Mouse (Mus musculus): ENCODE data around the gene Emc1.

Emc1 gene

DNA sequence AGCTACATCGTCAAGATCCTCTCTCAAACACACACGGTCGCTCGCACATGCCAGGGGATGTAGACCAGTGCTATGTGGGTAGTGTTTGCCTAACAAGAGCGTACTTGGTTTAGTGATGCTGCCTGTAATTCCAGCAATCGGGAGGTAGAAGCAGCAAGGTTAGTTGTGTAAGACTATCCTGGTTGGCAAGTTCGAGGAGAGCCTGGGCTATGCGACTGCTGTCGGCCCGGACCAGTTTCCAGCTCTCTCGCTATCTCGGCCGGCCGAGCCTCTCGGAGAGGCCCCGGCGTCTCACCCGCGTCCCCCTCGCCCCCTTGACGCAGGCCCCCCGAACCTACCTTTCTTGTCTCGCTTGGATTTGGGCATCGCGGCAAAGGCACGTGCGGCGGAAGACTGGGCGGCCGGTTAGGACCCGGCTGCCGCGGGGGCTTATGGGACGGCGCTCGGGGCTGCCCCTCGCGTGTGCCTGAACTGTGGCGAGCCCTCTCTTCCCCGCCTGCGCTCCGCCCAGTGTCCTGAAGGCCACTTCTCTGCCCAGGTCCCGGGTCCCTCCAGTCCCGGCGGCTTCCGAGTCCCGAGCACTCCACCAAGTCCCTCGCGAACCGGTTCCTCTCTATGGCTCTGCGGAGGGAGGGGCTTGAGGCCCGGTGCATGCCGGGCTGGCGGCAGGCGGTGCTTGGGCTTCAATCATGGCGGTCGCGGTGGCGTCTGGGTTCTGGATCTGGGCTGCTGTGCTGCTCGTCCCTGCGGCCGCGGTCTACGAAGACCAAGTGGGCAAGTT, at the start of gene Emc1, which contains the start of the genes Mrto4 and Ubr4:
Gene Emc1, plus strand, starts transcription at position 657 of the 781 bp plus-strand sequence.
Gene Mrto4, minus strand, starts transcription at position 646 of the 781 bp plus-strand sequence.
Gene Ubr4, plus strand, starts transcription at position 679 of the 781 bp plus-strand sequence.
- DNase-seq (ENCODE audit: low read depth), result peak; percentile 83

DNA sequence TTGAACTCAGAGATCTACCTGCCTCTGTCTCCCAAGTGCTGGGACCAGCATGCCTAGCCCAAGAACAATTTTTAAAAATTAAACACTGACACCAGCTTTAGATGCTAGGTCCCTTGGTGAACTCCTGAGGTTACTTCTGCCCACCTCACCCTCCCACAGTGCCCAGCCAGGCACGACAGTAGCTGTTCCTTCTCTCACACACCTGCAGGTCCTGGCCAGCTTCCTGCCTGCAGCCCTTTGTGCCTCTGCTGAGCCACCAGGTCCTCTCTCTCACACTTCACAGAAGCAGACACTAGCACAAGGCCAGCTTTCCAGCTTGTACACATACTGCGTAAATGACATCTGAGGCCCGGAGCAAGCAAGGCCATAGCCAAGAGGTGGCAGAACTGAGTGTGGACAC, 46.9 kb upstream of the Emc1 start:
- DNase-seq (ENCODE audit: low read depth), result no peak

DNA sequence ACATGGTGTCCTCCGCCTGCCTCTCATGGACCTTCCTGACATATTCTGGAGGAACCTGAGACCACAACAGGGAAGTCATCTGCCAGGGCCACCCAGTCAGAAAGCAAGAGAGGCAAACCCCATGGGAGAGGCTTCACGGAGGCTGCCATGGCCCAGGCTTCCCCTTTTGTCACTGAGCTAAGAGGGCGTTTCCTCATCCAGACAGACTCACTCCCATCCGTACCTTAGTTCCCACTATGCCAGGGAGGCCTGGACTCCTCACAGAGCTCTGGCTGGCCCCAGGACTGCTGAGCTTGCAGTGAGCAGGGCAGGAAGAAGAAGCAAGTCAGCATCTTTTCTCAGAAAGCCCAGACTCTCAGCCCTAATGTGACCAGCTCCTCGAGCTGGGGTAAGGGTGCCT, 44.5 kb upstream of the Emc1 start:
- no peak for DNase-seq (ENCODE audit: low read depth)

DNA sequence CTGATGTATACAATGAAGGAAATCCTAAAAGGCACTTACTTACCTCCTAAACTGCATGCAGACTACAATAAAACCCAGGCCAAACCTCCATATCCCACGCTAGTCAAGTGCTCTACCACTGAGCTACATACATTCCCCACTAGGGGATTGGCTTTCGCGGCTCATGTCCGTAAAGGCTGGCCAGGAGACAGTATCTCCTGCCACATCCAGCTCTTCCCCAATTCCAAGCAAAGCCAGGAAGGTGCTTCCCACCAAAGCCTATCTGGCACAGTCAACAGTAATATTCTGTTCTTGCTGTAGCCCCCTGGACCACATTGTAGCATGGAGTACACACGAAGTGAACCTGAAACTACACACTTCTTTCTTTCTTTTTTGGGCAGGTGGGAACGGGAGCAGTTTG, 42.7 kb upstream of the Emc1 start:
- no peak for DNase-seq (ENCODE audit: low read depth)

DNA sequence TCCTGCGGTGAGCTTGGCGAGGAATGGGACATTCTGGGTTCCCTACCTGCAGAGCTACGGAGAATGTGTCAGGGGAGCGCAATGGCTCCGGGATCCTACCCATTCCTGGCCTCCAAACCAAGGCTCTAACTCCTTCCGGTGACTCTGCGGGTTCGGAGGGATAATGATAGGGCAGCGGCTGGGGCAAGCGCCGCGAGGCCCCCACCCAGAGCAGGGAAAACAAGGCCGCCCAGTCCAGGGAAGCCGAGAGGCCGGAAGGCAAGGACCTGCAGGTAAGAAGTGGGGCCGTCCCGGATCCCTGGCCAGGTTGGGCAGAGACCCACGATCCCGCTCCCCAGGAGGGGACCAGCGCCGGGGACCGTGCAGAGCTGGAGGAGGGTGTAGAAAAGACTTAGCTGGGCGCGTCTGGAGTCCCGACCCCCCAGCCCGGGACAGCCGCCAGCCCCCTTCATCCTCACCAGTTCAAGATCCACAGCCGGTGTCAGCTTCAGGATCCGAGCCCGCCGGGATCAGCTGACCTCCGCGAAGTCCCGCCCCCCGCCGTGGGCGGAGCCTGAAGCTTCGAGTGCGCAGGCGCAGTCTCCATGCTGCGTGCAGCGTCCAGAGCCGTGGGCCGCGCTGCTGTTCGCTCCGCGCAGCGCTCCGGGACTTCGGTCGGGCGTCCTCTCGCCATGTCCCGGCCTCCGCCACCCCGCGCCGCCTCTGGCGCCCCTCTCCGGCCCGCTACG, 42.1 kb upstream of the Emc1 start, which contains the start of the genes Pqlc2 and Akr7a5:
Gene Pqlc2, minus strand, starts transcription at position 538 of the 728 bp plus-strand sequence.
Gene Akr7a5, plus strand, starts transcription at position 574 of the 728 bp plus-strand sequence.
- peak; percentile 90 for DNase-seq (ENCODE audit: low read depth)

DNA sequence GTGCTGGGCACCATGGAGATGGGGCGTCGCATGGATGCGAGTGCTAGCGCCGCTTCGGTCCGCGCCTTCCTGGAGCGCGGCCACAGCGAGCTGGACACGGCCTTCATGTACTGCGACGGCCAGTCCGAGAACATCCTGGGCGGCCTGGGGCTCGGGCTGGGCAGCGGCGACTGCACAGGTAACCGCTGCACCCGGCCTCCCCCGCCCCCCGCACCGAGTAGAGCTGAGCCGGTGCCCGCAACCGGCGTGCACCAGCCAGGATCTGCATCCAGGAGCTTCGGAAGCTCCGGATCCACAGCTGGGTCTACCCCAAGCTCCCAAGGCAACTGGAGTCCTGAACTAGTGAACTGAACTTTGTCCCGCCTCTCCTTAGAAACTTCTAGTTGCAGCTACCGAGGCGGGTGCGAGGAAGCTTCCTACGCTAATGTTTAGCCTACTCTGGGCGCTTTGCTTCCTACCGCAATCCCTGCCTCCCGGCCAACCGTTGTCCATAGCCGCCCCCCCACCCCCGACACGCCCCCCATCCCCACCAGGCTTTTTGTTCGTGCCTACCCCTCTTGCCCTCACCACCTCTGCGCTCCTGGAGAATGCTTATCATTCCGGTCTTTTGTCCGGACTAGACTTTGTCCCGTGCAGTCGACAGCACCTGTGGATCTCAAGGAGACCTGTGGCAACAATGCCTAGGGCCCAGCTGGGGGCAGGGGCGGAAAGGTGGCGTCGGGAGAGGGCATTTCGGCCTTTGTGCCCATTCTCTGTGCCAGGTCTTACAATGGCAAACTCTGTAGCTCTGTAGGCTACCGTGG, 41.3 kb upstream of the Emc1 start:
- peak; percentile 45 for DNase-seq (ENCODE audit: low read depth)

DNA sequence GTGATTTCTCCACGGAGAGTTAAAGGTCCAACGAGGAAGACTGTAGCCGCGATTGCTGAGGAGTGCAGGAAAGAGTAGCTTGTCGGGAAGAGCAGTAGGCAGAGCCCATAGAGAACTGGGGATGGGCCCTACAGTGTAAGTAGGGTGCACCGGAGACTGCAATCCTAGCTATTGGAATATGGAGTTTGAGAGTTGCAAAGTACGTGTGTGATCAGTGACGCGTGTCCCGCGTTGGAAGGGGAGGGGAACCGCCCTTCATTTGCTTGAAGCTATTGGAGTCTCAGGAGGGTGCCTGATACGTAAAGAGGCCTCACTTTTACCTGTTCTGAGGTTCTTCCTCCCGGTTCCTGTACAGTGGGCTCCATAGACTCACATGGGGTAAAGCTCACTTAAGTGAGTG, 40.7 kb upstream of the Emc1 start:
- no peak for DNase-seq (ENCODE audit: low read depth)

DNA sequence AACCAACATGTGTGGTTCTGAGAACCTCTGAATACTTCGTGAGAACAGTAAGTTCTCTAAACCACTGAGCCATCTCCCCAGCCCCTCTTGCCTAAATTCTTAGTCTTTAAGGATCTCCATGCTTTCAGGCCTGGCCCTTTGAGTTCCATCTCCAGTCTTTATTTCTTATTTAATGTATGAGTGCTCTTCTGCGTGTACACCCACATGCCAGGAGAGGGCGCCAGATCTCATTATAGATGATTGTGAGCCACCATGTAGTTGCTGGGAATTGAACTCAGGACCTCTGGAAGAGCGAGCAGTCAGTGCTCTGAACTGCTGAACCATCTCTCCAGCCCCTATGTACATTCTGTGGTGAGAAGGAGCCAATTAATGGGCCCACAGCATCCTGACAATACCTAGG, 39.8 kb upstream of the Emc1 start:
- peak; percentile 74 for DNase-seq (ENCODE audit: low read depth)

DNA sequence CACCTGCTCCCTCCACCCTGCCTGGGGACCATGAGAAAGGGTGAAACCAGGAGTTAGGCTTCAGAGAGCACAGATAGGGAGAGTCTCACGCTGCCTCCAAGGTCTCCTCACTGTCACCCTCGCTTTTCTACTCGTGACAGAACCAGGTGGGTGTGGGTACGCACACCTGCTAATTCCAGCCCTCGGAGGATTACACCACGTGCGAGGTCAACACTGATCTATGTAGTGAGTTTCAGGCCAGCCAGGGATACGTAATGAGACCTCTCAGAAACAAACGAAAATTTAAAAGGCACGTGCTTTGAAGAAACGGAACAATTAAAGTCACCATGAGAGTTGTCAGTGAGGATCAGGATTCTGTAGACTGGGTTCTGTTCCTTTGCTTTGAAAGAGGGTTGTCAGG, 33.9 kb upstream of the Emc1 start:
- no peak for DNase-seq (ENCODE audit: low read depth)

DNA sequence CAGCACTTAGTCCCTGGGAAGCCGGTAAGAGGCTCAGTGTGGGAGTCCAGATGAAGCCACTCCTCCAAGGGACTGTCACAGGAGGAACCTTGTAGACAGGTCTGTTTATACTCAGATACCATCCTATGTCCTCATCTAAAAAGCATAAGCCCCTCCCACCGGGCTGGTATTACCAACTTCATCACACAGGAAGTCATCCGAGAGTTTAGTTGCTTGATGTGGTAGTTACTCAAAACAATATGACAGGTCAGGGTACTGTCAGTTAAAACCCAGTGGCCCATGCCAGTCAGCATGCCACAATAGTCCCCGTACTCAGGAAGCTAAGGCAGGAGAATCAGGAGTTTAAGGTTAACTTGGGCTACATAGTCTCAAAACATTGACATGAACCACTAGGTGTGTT, 32.6 kb upstream of the Emc1 start:
- no peak for DNase-seq (ENCODE audit: low read depth)

DNA sequence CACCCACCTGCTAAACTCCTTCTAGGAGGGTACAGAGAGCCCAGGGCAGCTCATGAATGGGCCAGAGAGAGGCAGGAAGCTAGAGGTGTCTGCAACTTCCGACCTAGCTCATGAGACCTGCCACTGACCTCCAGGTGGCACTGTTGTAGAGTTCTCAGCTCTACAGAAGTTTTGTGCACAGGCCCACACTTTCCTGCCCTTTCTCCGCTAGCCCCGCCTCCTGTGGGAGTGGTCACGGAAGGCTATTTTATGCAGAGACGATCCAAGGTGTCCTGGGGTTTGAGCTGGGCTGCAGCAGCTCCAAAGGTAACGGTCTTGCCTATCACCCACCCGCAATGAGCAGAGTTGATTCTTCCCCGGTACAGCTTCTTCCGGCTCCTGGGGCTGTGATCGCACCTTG, 21.8 kb upstream of the Emc1 start:
- peak; percentile 89 for DNase-seq (ENCODE audit: low read depth)

DNA sequence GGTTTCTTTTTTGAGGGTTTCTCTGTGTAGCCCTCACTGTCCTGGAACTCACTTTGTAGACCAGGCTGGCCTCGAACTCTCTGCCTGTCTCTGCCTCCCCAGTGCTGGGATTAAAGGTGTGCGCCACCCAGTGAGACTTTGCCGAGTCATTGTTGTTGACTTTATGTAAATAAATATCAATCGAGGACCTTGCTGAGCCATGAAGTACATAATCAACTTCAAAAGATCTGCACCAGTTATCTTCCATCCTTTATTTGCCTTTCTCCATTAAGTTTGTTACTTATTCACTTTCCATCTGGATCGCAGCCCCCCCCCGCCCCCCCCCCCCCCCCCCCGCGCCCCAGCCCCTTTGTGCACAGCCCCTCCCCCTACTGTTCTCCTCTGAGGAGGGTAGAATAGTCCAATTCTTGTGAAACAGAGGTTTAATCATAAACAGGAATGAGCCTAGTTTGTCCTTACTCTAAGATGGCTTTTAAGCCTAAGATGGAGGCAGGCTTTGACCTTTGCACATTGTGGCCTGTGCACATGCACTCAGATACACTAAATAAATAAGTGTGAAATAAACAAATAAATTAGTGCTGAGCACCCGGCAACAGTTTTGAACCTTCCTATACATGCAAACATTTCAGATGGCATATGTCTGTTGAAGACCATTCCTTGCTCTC, 17.6 kb upstream of the Emc1 start:
- DNase-seq (ENCODE audit: low read depth), result no peak

DNA sequence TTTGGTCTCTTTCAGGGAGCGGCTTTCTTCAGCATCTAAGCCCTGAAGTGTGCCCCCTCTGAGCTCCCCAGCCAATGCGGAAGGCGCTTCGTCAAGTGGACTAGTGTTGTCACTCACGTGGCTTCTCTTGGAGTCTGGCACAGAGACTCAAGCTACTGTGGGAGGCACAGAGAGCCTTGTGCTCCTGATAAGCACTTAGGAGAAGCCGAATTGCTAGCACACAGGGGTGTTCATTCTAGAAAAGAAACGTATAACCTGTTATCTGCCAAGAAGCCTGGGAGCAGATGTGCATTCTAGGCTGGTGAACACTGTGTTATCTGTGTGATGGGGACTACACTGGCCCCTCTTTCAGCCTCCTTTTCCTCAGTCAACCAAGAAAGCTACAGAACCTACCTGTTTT, 16.9 kb upstream of the Emc1 start:
- no peak for DNase-seq (ENCODE audit: low read depth)

DNA sequence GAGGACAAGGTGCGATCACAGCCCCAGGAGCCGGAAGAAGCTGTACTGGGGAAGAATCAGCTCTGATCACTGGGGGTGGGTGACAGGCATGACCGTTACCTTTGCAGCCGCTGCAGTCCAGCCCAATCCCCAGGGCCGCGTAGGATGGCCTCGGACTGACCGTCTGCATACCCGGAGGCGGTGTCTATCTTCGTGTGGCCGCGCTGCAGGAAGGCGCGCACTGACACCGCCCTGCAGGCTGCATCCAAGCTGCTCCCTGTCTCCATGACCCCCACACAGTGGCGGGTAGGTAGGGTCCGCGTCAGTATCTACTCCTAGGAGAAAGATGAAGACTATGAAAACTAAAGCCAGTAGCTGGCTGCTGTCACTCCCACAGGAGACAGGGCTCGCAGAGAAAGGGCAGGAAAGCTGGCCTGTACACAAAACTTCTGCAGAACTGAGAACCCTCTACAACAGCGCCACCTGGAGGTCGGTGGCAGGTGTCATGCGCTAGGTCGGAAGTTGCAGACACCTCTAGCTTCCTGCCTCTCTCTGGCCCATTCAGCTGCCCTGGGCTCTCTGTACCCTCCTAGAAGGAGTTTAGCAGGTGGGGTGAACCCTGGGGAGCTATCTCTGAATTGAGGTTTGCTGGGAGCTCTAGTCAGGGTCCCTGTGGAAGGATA, 15.4 kb upstream of the Emc1 start:
- DNase-seq (ENCODE audit: low read depth), result peak; percentile 88

DNA sequence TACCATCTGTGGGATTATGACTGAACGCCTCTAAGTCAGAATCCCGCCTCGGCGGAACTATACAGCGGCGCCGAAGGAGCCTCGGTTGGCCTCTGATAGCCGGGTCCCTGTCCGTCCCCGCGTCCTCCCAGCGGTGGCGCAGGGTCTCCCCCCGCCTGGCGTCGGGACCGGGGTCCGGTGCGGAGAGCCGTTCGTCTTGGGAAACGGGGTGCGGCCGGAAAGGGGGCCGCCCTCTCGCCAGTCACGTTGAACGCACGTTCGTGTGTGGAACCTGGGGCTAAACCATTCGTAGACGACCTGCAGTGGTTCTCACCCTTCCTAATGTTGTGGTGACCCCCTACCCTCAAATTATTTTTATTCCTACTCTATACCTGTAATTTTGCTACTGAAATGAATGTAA, 14.2 kb upstream of the Emc1 start:
- no peak for DNase-seq (ENCODE audit: low read depth)

DNA sequence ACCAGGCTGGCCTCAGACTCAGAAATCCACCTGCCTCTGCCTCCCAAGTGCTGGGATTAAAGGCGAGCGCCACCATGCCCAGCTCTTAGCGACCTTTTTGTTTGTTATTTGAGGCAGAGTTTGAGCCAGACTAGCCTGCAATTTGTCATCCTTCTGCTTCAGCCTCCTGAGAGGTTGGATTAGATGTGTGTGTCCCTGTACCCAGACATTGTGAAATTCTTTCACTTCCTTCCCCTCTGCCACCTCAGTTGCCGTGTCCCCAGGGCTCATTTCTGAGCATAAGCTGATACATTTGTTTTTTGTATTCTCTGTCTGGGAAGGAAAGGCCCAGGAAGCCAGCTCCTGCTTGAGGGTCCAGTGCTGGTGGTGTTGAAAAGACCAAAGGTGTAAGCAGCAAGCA, 11.6 kb upstream of the Emc1 start:
- peak; percentile 68 for DNase-seq (ENCODE audit: low read depth)

DNA sequence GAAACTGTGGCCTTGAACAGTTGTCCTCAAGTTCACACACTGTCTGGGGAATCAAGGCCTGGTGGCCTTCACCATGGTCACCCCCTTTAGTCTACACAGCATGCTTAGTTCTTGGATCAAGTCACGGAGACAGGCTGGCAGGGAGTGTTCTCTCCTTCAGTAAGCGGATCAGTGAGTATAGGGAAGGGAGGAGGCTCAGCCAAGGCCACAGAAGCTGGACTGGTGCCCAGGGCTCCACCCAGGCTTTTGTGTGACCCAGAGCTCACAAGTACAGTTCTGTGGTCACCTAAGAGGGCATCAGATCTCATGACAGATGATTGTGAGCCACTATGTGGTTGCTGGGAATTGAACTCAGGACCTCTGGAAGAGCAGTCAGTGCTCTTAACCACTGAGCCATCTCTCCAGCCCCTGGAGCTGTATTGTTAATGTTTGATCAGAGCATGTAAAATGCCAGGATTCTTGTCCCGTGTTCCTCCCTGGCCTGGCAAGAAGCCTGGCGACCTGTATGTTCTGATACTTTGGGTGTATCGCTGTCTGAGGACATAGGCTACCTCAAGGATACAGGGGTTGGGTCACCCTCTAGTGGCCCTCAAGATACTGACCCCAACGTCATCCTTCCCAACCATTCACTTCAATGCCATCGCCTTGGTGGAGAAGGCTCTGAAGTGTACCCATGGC, 10.7 kb upstream of the Emc1 start:
- DNase-seq (ENCODE audit: low read depth), result peak; percentile 69

DNA sequence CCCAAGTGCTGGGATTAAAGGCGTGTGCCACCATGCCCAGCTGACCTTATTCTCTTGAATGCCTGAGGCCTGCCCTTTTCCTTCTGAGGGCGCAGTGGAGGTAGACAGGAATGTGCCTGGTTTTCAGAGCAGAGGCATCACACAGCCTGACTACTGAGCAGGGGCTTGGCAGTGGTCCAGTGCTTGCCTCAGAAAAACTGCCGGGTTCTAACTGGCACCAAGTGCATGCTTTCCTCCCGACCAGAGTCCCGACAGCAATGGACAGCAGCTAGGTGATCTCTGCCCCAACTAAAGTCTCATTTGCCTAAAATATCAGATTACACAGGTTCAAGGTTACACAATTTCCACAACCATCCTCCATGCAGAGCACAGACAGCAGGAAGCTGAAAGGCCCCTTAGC, 8.7 kb upstream of the Emc1 start:
- DNase-seq (ENCODE audit: low read depth), result peak; percentile 57

DNA sequence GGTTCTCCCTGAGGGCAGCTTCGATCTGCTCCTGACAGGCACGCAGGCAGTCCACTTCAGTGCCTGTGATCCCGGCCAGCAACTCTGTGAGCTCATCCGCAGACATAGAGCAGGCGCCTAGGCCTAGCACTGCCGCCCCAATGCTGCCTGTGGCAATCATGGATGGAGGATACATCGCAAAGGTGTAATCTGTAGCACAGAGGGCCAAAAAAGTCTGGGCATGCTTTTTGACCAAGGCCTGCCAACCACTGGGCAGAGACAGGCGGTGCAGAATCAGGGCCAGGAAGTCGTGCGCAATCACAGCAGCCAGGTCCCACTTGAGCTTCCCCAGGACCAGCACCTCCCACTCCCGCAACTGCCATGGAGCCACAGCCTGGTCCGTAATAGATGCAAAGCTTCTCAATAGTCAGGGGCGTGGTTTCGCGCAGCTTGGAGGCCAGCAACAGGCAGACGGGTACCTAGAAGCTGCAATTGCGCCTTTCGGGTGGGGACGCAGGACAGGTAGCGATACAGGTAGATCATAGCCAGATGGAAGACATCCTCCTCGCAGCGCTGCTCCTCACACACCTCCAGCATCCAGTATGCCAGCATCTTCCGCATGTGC, 6.9 kb upstream of the Emc1 start:
- no peak for DNase-seq (ENCODE audit: low read depth)

DNA sequence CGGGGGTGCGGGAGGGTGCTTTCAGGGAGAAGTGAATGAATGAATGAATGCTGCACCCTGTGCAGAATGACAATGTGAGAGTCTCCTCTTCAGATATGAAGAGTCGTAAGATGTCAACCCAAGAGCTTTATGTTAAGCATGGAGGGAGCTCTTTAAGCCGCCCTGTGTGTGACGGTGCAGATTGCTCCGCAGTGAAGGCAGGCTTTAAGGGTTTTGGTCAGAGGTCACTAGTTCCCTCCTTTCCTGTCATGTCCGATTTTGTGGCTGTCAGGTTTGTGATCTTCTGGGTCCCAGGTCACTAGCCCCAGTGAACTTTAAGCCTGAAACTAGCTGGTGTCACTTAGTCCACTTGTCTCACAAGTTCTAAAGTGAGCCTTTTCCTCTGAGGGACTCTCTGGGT, 445 bp downstream of the Emc1 start:
- DNase-seq (ENCODE audit: low read depth), result peak; percentile 36

Measured in 416B (cell line).